ENCODE assay signal across 8 mouse cellular contexts in genomic region chr8:123518667-123519066, GRCm38 (mm10). TPM values are rescaled to one million over a fixed set of nuclear protein-coding genes. Genes with fewer than 3 reads are reported as not detected.
DNase-seq lines count a peak whose midpoint lies in the region; ATAC-seq and TF ChIP-seq lines count a peak whose summit lies in the region.

TSS of gene Gas8 (plus strand) at chr8:123518834.

- H3K4me3 ChIP-seq in CH12.LX (replicated peaks in 1 of 3; ENCODE audit: low read depth in 2 of 3, low read length in 2 of 3, poor library complexity in 1 of 3): peak within 1 kb of the TSS; percentile 64 to 75 (median 65)
- H3K4me3 ChIP-seq in forebrain, embryonic 11.5 days (ENCODE audit: low read depth, low read length): peak within 1 kb of the TSS; percentile 63
- H3K4me3 ChIP-seq in heart, postnatal 0 days (ENCODE audit: low read depth, low read length): peak within 1 kb of the TSS; percentile 66
- peak within 1 kb of the TSS; percentile 64 for H3K4me3 ChIP-seq in liver, embryonic 16.5 days (ENCODE audit: low read depth, low read length)
- peak within 1 kb of the TSS; percentile 77 for H3K4me3 ChIP-seq in neural tube, embryonic 13.5 days
- peak within 1 kb of the TSS; percentile 98 for H3K4me3 ChIP-seq in testis, adult 2 months (ENCODE audit: control insufficient read depth, low read depth, low read length)

- in situ Hi-C loops in CH12.LX (cut with MboI; ENCODE audit: low pct_ligation_motif_present, low pct_unique_long_range_greater_than_20kb, low sequenced_read_pairs): no loop called here

- H3K9ac ChIP-seq in CH12.LX (ENCODE audit: insufficient read depth, low read depth): peak within 1 kb of the TSS; percentile 78
- peak within 1 kb of the TSS; percentile 83 for H3K9ac ChIP-seq in forebrain, embryonic 11.5 days (ENCODE audit: low read length)
- peak within 1 kb of the TSS; percentile 67 for H3K9ac ChIP-seq in heart, postnatal 0 days (replicated peaks; ENCODE audit: low read depth, low read length)
- H3K9ac ChIP-seq in liver, embryonic 16.5 days (ENCODE audit: low read depth, low read length): peak within 1 kb of the TSS; percentile 38
- H3K9ac ChIP-seq in neural tube, embryonic 13.5 days: peak within 1 kb of the TSS; percentile 90

- ATAC-seq in forebrain, embryonic 11.5 days (replicated peaks; ENCODE audit: low FRiP score): peak; percentile 88
- ATAC-seq in heart, postnatal 0 days (ENCODE audit: insufficient read depth, low read depth): peak; percentile 98
- peak; percentile 91 for ATAC-seq in liver, embryonic 16.5 days (ENCODE audit: low read depth)
- ATAC-seq in neural tube, embryonic 13.5 days (ENCODE audit: low read depth): peak; percentile 86

- no peak for TF ChIP-seq CTCF in CH12.LX (conservative IDR thresholded peaks at IDR 0.05 in 1 of 2, IDR thresholded peaks at IDR 0.05 in 1 of 2; ENCODE audit: low read depth in 2 of 2, low read length in 2 of 2)
- no peak for TF ChIP-seq CTCF in heart, postnatal 0 days (IDR thresholded peaks at IDR 0.05; ENCODE audit: low read depth)
- no peak; the same call in 1 of the 2 replicates for TF ChIP-seq CTCF in testis, adult 2 months (IDR thresholded peaks at IDR 0.05; ENCODE audit: control insufficient read depth, insufficient read depth, insufficient replicate concordance, low read depth, low read length)

- DNase-seq in CH12.LX (ENCODE audit: extremely low read depth): peak; percentile 96
- peak; percentile 84 for DNase-seq in c-Kit-positive CD71-positive TER-119-negative erythroid progenitor cells, embryonic 14.5 days (ENCODE audit: low read depth)
- DNase-seq in forebrain, embryonic 11.5 days (ENCODE audit: low spot score): peak; percentile 96
- peak; percentile 98 for DNase-seq in heart, postnatal 0 days (ENCODE audit: low spot score)
- peak; percentile 93 to 96 for DNase-seq in kidney, postnatal 4 days

- no peak for TF ChIP-seq EP300 in CH12.LX (IDR thresholded peaks at IDR 0.05; ENCODE audit: low read length)
- no peak for TF ChIP-seq EP300 in heart, postnatal 0 days (IDR thresholded peaks at IDR 0.05; ENCODE audit: low read depth)

- peaks cover 6 to 21% of the 10 kb centered on the region in 2 experiments for H3K4me1 ChIP-seq in CH12.LX (ENCODE audit: control insufficient read depth in 1 of 2, insufficient read depth in 2 of 2)
- H3K4me1 ChIP-seq in forebrain, embryonic 11.5 days (replicated peaks; ENCODE audit: control insufficient read depth, insufficient read depth, low read length): peaks cover 12% of the 10 kb centered on the region
- H3K4me1 ChIP-seq in heart, postnatal 0 days (ENCODE audit: control insufficient read depth, insufficient read depth): peaks cover 18% of the 10 kb centered on the region; the same call in 1 of the 2 replicates
- peaks cover 13% of the 10 kb centered on the region for H3K4me1 ChIP-seq in liver, embryonic 16.5 days (ENCODE audit: control insufficient read depth, low read depth, low read length)
- peaks cover 45% of the 10 kb centered on the region for H3K4me1 ChIP-seq in neural tube, embryonic 13.5 days (replicated peaks)
- H3K4me1 ChIP-seq in testis, adult 2 months (ENCODE audit: control insufficient read depth, insufficient read depth, low read length): peaks cover 24% of the 10 kb centered on the region

- H3K4me2 ChIP-seq in CH12.LX (ENCODE audit: insufficient read depth, low read depth, poor library complexity, severe bottlenecking): peak within 1 kb of the TSS; percentile 87
- peak within 1 kb of the TSS; percentile 83 for H3K4me2 ChIP-seq in forebrain, embryonic 11.5 days (ENCODE audit: low read depth, low read length, severe bottlenecking)
- H3K4me2 ChIP-seq in heart, postnatal 0 days (ENCODE audit: low read depth, low read length): peak within 1 kb of the TSS; percentile 79
- peak within 1 kb of the TSS; percentile 72 for H3K4me2 ChIP-seq in liver, embryonic 16.5 days (ENCODE audit: low read depth, low read length)
- peak within 1 kb of the TSS; percentile 95 for H3K4me2 ChIP-seq in neural tube, embryonic 13.5 days

- peak; percentile 76 for TF ChIP-seq POLR2A in CH12.LX (IDR thresholded peaks at IDR 0.05; ENCODE audit: low read depth, low read length)
- peak; percentile 80 for TF ChIP-seq POLR2A in testis, adult 2 months (IDR thresholded peaks at IDR 0.05; ENCODE audit: control insufficient read depth, low read depth, low read length)

- WGBS in forebrain, embryonic 11.5 days: 0% methylated on average over 20 of the region's 20 CpGs
- WGBS in heart, postnatal 0 days: 0% methylated on average over 20 of the region's 20 CpGs
- 0% methylated on average over 20 of the region's 20 CpGs for WGBS in liver, embryonic 16.5 days (ENCODE audit: insufficient replicate concordance)
- WGBS in neural tube, embryonic 13.5 days: under 1% methylated on average over 20 of the region's 20 CpGs

- 0 out of 2 replicates have a peak, but pooled peaks cover 6% of the 10 kb centered on the region for H3K79me2 ChIP-seq in CH12.LX (replicated peaks; ENCODE audit: control insufficient read depth, extremely low read depth, insufficient read depth, poor library complexity, severe bottlenecking)

- H3K9me3 ChIP-seq in CH12.LX (replicated peaks; ENCODE audit: low read length): no peaks in the 10 kb centered on the region
- H3K9me3 ChIP-seq in forebrain, embryonic 11.5 days (ENCODE audit: control insufficient read depth, low read length): no peaks in the 10 kb centered on the region
- H3K9me3 ChIP-seq in heart, postnatal 0 days (replicated peaks; ENCODE audit: control insufficient read depth, low read length): no peaks in the 10 kb centered on the region
- no peaks in the 10 kb centered on the region for H3K9me3 ChIP-seq in liver, embryonic 16.5 days (replicated peaks; ENCODE audit: control insufficient read depth, low read length)
- no peaks in the 10 kb centered on the region for H3K9me3 ChIP-seq in neural tube, embryonic 13.5 days

- dilution Hi-C loops in CH12.LX (cut with MboI; ENCODE audit: extremely low pct_ligation_motif_present, extremely low pct_unique_long_range_greater_than_20kb, low sequenced_read_pairs): no loop called here

- H3K27ac ChIP-seq in CH12.LX (ENCODE audit: insufficient read depth, low read depth): no peak within 1 kb of the TSS
- no peak within 1 kb of the TSS for H3K27ac ChIP-seq in forebrain, embryonic 11.5 days (ENCODE audit: low read depth, low read length)
- H3K27ac ChIP-seq in heart, postnatal 0 days (ENCODE audit: low read depth): no peak within 1 kb of the TSS
- H3K27ac ChIP-seq in liver, embryonic 16.5 days (ENCODE audit: low read length): no peak within 1 kb of the TSS
- H3K27ac ChIP-seq in neural tube, embryonic 13.5 days (replicated peaks): 0 out of 2 replicates have a peak within 1 kb of the TSS, but pooled peaks have one; percentile 46
- H3K27ac ChIP-seq in testis, adult 2 months (ENCODE audit: control insufficient read depth, insufficient read depth, low read depth, low read length): peak within 1 kb of the TSS; percentile 59

- no peak for TF ChIP-seq RAD21 in CH12.LX (IDR thresholded peaks at IDR 0.05; ENCODE audit: low read depth, low read length)

- H3K27me3 ChIP-seq in CH12.LX (replicated peaks): peaks cover 39% of the 10 kb centered on the region
- no peaks in the 10 kb centered on the region; the same call in 1 of the 2 replicates for H3K27me3 ChIP-seq in forebrain, embryonic 11.5 days (ENCODE audit: control insufficient read depth, insufficient read depth, low read length)
- peaks cover 34% of the 10 kb centered on the region for H3K27me3 ChIP-seq in heart, postnatal 0 days (ENCODE audit: control insufficient read depth, insufficient read depth, low read length)
- peaks cover 33% of the 10 kb centered on the region for H3K27me3 ChIP-seq in liver, embryonic 16.5 days (ENCODE audit: control insufficient read depth, insufficient read depth, low read depth, low read length)
- peaks cover 6% of the 10 kb centered on the region; the same call in 1 of the 2 replicates for H3K27me3 ChIP-seq in neural tube, embryonic 13.5 days
- H3K27me3 ChIP-seq in testis, adult 2 months (ENCODE audit: control insufficient read depth, insufficient read depth, low read length): no peaks in the 10 kb centered on the region; the same call in 1 of the 2 replicates

- H3K36me3 ChIP-seq in CH12.LX (replicated peaks in 1 of 2; ENCODE audit: control insufficient read depth in 1 of 2, insufficient read depth in 1 of 2, low read length in 1 of 2): peaks cover 20 to 30% of the 10 kb centered on the region in 2 experiments
- no peaks in the 10 kb centered on the region; the same call in 1 of the 2 replicates for H3K36me3 ChIP-seq in forebrain, embryonic 11.5 days (ENCODE audit: control insufficient read depth, insufficient read depth, low read length)
- peaks cover 11% of the 10 kb centered on the region for H3K36me3 ChIP-seq in heart, postnatal 0 days (replicated peaks; ENCODE audit: control insufficient read depth, insufficient read depth, low read length)
- H3K36me3 ChIP-seq in liver, embryonic 16.5 days (ENCODE audit: control insufficient read depth, insufficient read depth): no peaks in the 10 kb centered on the region
- H3K36me3 ChIP-seq in neural tube, embryonic 13.5 days: peaks cover 24% of the 10 kb centered on the region
- no peaks in the 10 kb centered on the region; the same call in 1 of the 2 replicates for H3K36me3 ChIP-seq in testis, adult 2 months (ENCODE audit: control insufficient read depth, insufficient read depth, low read length)

TF ChIP-seq in CH12.LX, 34 proteins besides CTCF, POLR2A, EP300 and RAD21 (continues in another document):
- TF ChIP-seq UBTF (IDR thresholded peaks at IDR 0.05; ENCODE audit: low read depth, low read length) (no peak), MAFK (IDR thresholded peaks at IDR 0.05; ENCODE audit: insufficient replicate concordance, low read length) (no peak), USF2 (conservative IDR thresholded peaks at IDR 0.05; ENCODE audit: low read depth, low read length) (no peak), TCF12 (IDR thresholded peaks at IDR 0.05; ENCODE audit: low read depth, low read length) (0 out of 2 replicates have a peak, but pooled peaks have one; percentile 18), NRF1 (IDR thresholded peaks at IDR 0.05; ENCODE audit: low read depth, low read length) (peak; percentile 54; the same call in 1 of the 2 replicates), BHLHE40 (IDR thresholded peaks at IDR 0.05; ENCODE audit: low read depth, low read length) (0 out of 2 replicates have a peak, but pooled peaks have one; percentile 15), ELF1 (IDR thresholded peaks at IDR 0.05; ENCODE audit: low read depth, low read length) (0 out of 2 replicates have a peak, but pooled peaks have one; percentile 34)

RNA-seq across cellular contexts. Expression of gene Gas8, which starts in this region (rescaled TPM):
- total RNA-seq in CH12.LX (2012; rRNA removed): 15.2 and 18.5 TPM in 2 replicates
- 6.0 and 8.3 TPM in 2 replicates for total RNA-seq in CH12.LX (2014; rRNA removed)
- 22.0 and 28.7 TPM in 2 replicates for polyA plus RNA-seq in CH12.LX (2012; ENCODE audit: insufficient read length, low read depth)
- polyA plus RNA-seq in forebrain, embryonic 11.5 days (2014; fragmentation: Nextera tagmentation; extraction: Ambion mirVana): 41.8 and 42.1 TPM in 2 replicates
- total RNA-seq in heart, postnatal 0 days (2014; rRNA removed; ENCODE audit: low replicate concordance): 0.76 and 1.8 TPM in 2 replicates
- polyA plus RNA-seq in heart, postnatal 0 days (2015; fragmentation: Nextera tagmentation; extraction: Ambion mirVana): 7.1 and 7.7 TPM in 2 replicates
- polyA plus RNA-seq in liver, embryonic 16.5 days (2015; fragmentation: Nextera tagmentation; extraction: Ambion mirVana): 2.5 and 2.7 TPM in 2 replicates
- polyA plus RNA-seq in neural tube, embryonic 13.5 days (2015; fragmentation: Nextera tagmentation; extraction: Ambion mirVana): 41.1 and 45.8 TPM in 2 replicates
- 54.7 and 55.3 TPM in 2 replicates for polyA plus RNA-seq in testis, adult 2 months (2012; rRNA removed)

Comparison
In these comparisons a context has a peak if more than half of its experiments do, and no peak if none do; other contexts are left out.
1. H3K27ac ChIP-seq: peak in neural tube, embryonic 13.5 days (single experiment) and testis, adult 2 months (single experiment); none in CH12.LX (single experiment), forebrain, embryonic 11.5 days (single experiment), heart, postnatal 0 days (single experiment) and liver, embryonic 16.5 days (single experiment).
2. H3K9ac ChIP-seq: peak in every context shown above with its lines; median percentile 90 in neural tube, embryonic 13.5 days; 83 in forebrain, embryonic 11.5 days; 78 in CH12.LX; 67 in heart, postnatal 0 days; 38 in liver, embryonic 16.5 days.
3. Peak in every context shown above with its lines, with median percentiles within 50 percentile points of each other: DNase-seq, H3K4me2 ChIP-seq, H3K4me3 ChIP-seq and ATAC-seq.